Mouse (Mus musculus) heart, postnatal 0 days (tissue): Measurements from ENCODE around the gene Mlkl. TPM values are rescaled to one million over a fixed set of nuclear protein-coding genes. Genes with fewer than 3 reads are reported as not detected.
A peak's percentile ranks its signal among the peaks of the same experiment; 100 is the strongest.
"Not testable (repeated sequence)": the region's sequence is repeated elsewhere in the genome, so short reads cannot be mapped to it uniquely, and the experiment has no call there.

ENCODE experiments used
- ATAC-seq: fragments of 200-750 bp; cut with Nextera tagmentation; 2 replicates; pipeline ENCODE4 v1.8.0; 2017; ENCODE audit warnings: low read depth, moderate number of reproducible peaks, moderate library complexity; ENCODE audit not compliant: insufficient read depth
- DNase-seq: peaks from one replicate; pipeline ENCODE4 v3.0.0-alpha.2; 2016; ENCODE audit warnings: low spot score
- H3K27ac ChIP-seq: fragments of 300-500 bp; sonication (generic); 2 replicates; pipeline ENCODE4 v1.5.1; 2014; ENCODE audit warnings: low read depth, mild to moderate bottlenecking
- H3K27me3 ChIP-seq: fragments of 300-500 bp; sonication (generic); 2 replicates; pipeline ENCODE4 v1.6.1; 2014; ENCODE audit warnings: low read length, mixed read lengths; ENCODE audit not compliant: control insufficient read depth, insufficient read depth
- H3K36me3 ChIP-seq: fragments of 300-500 bp; sonication (generic); replicated peaks from 2 replicates; pipeline ENCODE4 v1.6.1; 2014; ENCODE audit warnings: low read length, mixed read lengths; ENCODE audit not compliant: control insufficient read depth, insufficient read depth
- H3K4me1 ChIP-seq: fragments of 300-500 bp; sonication (generic); 2 replicates; pipeline ENCODE4 v1.6.1; 2014; ENCODE audit warnings: antibody characterized with exemption; ENCODE audit not compliant: control insufficient read depth, insufficient read depth
- H3K4me2 ChIP-seq: fragments of 300-500 bp; sonication (generic); 2 replicates; pipeline ENCODE4 v1.6.1; 2014; ENCODE audit warnings: low read depth, mild to moderate bottlenecking, low read length, moderate library complexity
- H3K4me3 ChIP-seq: fragments of 300-500 bp; sonication (generic); 2 replicates; pipeline ENCODE4 v1.5.1; 2014; ENCODE audit warnings: low read depth, low read length
- H3K9ac ChIP-seq: fragments of 300-500 bp; sonication (generic); replicated peaks from 2 replicates; pipeline ENCODE4 v1.6.1; 2014; ENCODE audit warnings: low read depth, low read length, mixed read lengths
- H3K9me3 ChIP-seq: fragments of 300-500 bp; sonication (generic); replicated peaks from 2 replicates; pipeline ENCODE4 v1.6.1; 2016; ENCODE audit warnings: low read length; ENCODE audit not compliant: control insufficient read depth
- CTCF ChIP-seq: IDR thresholded peaks from 2 replicates; pipeline ENCODE4 v1.5.1; 2016; ENCODE audit warnings: antibody characterized with exemption, control low read depth, low read depth
- EP300 ChIP-seq: IDR thresholded peaks from 2 replicates; pipeline ENCODE4 v1.6.1; 2016; ENCODE audit warnings: antibody characterized with exemption, low read depth
- WGBS: fragments of 180-500 bp; shearing (Covaris S2); extraction: QIAGEN DNeasy Blood & Tissue Kit; methylation state at CpG from one replicate; pipeline ENCODE4 v1.1.7; 2014; 5-methylcytosine and 5-hydroxymethylcytosine counted together
- polyA plus RNA-seq: library from polyadenylated mRNA; unstranded; fragments of >200 nt; fragmentation: Nextera tagmentation; extraction: Ambion mirVana; gene quantifications from 2 replicates; pipeline ENCODE4 v1.2.1, GENCODE M21; 2015
- total RNA-seq: library from RNA; depleted of rRNA; stranded (reverse); fragments of >200 nt; gene quantifications from 2 replicates; pipeline ENCODE4 v1.2.3, GENCODE M21; 2014; ENCODE audit warnings: low replicate concordance

Gene Mlkl
- total and polyA plus RNA-seq, 2 experiments from 2014 or later: 3.1 to 4.2 TPM

DNA sequence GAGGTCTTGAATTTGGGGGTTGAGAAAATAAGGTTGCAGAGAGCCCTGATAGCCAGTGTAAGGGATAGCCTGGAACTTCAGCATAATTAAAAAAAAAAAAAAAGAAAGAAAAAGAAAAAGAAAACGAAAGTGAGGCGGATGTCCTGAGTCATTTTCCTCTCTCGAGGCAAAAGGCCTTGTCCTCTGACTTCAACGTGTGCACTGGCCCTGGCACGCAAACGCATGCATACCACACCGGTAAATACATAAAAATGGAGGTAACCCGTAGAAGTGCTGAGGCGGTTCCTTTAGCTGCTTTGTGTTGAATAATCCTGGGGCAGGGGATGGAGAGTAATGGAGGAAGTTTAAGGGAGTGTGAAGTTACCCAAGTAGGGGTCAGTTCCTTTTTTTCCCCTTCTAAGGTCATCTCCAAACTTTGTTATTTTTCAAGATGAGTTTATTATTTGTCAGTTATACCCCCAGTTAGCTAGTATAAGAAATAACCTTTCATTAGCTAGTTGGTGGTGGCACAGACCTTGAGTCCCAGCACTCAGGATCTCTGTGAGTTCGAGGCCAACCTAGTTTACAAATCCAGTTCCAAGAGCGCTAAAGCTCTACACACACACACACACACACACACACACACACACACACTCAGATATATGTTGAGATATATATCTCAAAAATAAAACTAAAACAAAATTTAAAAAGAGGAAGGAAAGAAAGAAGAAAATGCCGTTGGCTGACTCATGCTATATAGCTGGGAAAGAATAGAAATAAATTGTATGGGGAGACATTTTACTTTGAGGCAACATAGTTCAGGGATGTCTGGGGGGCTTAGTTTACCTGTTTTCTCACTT is 612 bp upstream of the Mlkl start:
- WGBS: 31% methylated on average over 12 of the region's 12 CpGs
- no peak for ATAC-seq
- H3K4me1 ChIP-seq: peaks cover 7% of the 10 kb centered on the region; the same call in 1 of the 2 replicates
- H3K4me2 ChIP-seq: peak overlapping the region; percentile 72
- peak overlapping the region; percentile 47; the same call in 1 of the 2 replicates for H3K27ac ChIP-seq
- no peaks in the 10 kb centered on the region for H3K36me3 ChIP-seq
- TF ChIP-seq CTCF (no peak), EP300 (no peak)
- H3K4me3 ChIP-seq: peak overlapping the region; percentile 53
- peak overlapping the region; percentile 27 for H3K9ac ChIP-seq
- H3K9me3 ChIP-seq: no peaks in the 10 kb centered on the region
- DNase-seq: no peak
- no peaks in the 10 kb centered on the region for H3K27me3 ChIP-seq

GRCm38 (mm10) chr8:111337311-111337889 is 577 bp downstream of the Mlkl start:
- H3K27me3 ChIP-seq: no peaks in the 10 kb centered on the region
- DNase-seq (no peak), ATAC-seq (peak; percentile 49; the same call in 1 of the 2 replicates)
- H3K4me1 ChIP-seq: peaks cover 7% of the 10 kb centered on the region; the same call in 1 of the 2 replicates
- WGBS: 23% methylated on average over 17 of the region's 17 CpGs
- peak overlapping the region; percentile 72 for H3K4me2 ChIP-seq
- peak overlapping the region; percentile 53 for H3K4me3 ChIP-seq
- TF ChIP-seq CTCF: no peak
- TF ChIP-seq EP300: no peak
- no peaks in the 10 kb centered on the region for H3K36me3 ChIP-seq
- peak overlapping the region; percentile 47 for H3K27ac ChIP-seq
- peak overlapping the region; percentile 27 for H3K9ac ChIP-seq
- no peaks in the 10 kb centered on the region for H3K9me3 ChIP-seq

GRCm38 (mm10) chr8:111336692-111337091 is 1.3 kb downstream of the Mlkl start:
- WGBS: 78% methylated on average over 4 of the region's 4 CpGs

DNA sequence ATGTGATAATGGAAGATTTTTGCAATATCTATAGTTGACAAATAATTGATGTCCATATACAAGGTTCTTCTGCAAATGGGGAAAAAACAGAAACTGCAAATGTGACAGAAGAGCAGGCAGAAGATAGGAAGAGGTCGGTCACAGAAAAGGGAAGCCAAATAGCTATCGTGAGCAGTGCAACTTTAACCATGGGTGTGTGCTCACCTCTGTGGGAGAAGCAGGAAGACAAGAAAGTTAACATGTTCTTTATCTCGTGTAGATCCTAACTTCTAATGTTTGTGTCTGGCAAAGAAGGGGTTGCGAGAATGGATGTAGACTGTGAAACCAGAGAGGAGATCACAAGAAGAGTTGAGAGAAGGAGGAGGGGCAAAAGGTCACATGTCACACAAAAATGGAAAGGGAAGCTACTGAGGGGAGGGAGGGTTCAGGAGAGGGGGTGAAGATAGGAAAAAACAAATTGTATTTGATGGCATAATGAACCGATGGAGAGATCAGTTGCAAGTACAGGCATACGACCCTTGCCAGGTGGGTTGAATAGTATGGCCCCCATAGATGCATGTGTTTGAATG is 12.7 kb downstream of the Mlkl start:
- no peak for TF ChIP-seq CTCF
- no peak for TF ChIP-seq EP300
- ATAC-seq: no peak
- H3K27me3 ChIP-seq: no peaks in the 10 kb centered on the region
- H3K4me2 ChIP-seq: no peak overlapping the region
- no peak for DNase-seq
- WGBS: 69% methylated on average over 6 of the region's 6 CpGs
- H3K27ac ChIP-seq: no peak overlapping the region
- H3K9ac ChIP-seq: no peak overlapping the region
- no peak overlapping the region for H3K4me3 ChIP-seq
- no peaks in the 10 kb centered on the region for H3K4me1 ChIP-seq
- no peaks in the 10 kb centered on the region for H3K9me3 ChIP-seq
- no peaks in the 10 kb centered on the region; the same call in 1 of the 2 replicates for H3K36me3 ChIP-seq

More at GRCm38 (mm10) chr8:111336692-111337091, 1.3 kb downstream of the Mlkl start:
- peak overlapping the region; percentile 72 for H3K4me2 ChIP-seq
- H3K4me3 ChIP-seq: peak overlapping the region; percentile 53
- peaks cover 7% of the 10 kb centered on the region; the same call in 1 of the 2 replicates for H3K4me1 ChIP-seq
- H3K9me3 ChIP-seq: no peaks in the 10 kb centered on the region
- TF ChIP-seq EP300 (no peak), CTCF (no peak)
- no peak overlapping the region for H3K9ac ChIP-seq
- ATAC-seq: no peak
- no peaks in the 10 kb centered on the region for H3K36me3 ChIP-seq
- no peak for DNase-seq
- no peak overlapping the region for H3K27ac ChIP-seq
- no peaks in the 10 kb centered on the region for H3K27me3 ChIP-seq

DNA sequence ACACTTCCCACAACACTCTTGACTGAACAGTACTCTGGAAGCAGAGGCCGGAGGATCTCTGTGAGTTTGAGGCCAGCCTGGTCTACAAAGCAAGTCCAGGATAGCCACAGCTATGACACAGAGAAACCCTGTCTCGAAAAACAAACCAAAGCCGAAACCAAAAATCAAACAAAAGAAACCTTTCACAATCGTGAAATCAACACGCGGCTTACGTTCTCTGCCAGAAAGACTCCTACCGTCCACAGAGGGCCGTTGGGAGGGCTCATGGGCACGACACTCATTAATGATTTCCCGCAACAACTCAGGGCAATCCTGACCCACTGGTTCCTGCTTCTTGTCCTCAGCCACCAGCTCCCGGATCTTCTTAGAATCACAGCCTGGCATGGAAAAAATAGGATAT is 23.2 kb downstream of the Mlkl start:
- Histone ChIP-seq H3K9ac (no peak overlapping the region), H3K4me2 (no peak overlapping the region), H3K27ac (no peak overlapping the region), H3K36me3 (no peaks in the 10 kb centered on the region), H3K27me3 (no peaks in the 10 kb centered on the region), H3K9me3 (no peaks in the 10 kb centered on the region), H3K4me3 (no peak overlapping the region), H3K4me1 (no peaks in the 10 kb centered on the region)
- WGBS: 87% methylated on average over 12 of the region's 12 CpGs
- no peak for TF ChIP-seq CTCF
- TF ChIP-seq EP300: no peak
- ATAC-seq: no peak
- DNase-seq: no peak

DNA sequence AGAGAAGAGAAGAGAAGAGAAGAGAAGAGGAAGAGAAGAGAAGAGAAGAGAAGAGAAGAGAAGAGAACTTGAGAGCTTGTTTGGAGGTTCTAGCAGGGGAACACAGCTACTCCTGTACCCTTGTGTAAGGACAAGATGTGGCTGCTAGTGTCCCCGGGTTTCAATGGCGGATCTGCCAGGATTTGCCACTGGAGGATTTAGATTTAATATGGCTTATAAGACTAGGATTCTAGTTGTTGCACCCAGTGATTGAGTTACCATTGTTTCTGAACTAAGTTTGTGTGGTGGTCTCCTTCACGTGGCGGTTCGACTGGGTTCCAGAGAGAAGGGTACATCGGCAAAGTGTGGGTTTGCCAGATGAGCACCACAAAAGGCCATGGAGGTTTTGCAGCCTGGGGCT is 24.0 kb downstream of the Mlkl start:
- 88% methylated on average over 6 of the region's 6 CpGs for WGBS
- not testable (repeated sequence) for H3K4me2 ChIP-seq, H3K9me3 ChIP-seq, H3K9ac ChIP-seq, H3K4me1 ChIP-seq, H3K36me3 ChIP-seq, H3K27me3 ChIP-seq, DNase-seq, H3K27ac ChIP-seq, H3K4me3 ChIP-seq, ATAC-seq
